Mouse (Mus musculus): ENCODE results near the gene Gpsm1.
"Not testable (repeated sequence)": the region's sequence is repeated elsewhere in the genome, so short reads cannot be mapped to it uniquely, and the experiment has no call there.

Gene Gpsm1

DNA sequence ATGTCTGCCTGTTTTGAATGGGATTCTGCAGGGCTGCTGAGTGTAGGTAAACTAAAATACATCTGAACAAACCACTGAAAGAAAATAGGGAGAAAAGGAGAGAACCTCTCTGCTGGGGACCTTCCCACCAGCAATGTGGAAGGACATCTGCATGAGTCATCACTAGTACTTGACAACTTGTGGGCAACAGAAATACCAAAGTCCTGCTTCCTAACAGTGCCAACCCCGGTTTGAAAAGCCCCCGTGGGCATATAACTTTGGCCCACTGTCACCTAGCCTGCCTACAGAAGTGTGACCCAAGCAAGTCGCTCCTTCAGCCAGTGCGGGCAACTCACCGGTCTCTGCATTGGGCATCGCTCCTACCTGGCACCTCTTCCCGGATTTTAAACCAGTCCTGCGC is 57.1 kb downstream of the Gpsm1 start:
- DNase-seq (ENCODE audit: low read depth, low spot score), result no peak

DNA sequence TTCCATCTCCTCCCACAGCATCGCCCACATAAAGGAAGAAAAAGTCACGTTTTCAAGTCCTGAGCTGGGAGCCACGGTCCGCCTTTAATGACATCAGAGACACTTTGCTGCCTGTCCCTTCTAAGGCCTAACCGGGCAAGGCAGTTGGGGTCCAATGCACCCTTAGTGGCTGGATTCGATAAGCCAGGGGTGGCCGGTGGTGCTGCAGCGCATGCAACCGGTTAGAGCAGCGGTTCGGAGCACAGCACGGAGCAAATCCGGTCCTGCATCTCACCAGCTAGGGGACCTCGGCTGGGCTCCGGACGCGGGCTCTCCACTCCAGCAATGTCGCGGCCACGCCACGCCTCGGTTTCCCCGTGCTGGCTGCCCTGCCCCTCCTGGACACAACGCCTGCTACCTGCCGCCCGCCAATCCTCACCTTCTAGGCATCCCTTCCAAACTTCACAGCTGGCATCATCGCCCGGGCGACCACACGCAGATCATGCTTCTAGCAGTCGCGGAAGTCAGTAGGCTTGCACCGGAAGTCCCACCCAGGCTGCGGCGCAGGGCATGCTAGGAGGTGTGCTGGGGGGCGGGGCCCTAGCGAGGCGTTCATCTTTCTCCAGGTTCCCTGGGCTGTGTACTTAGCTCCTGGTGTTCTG is 64.9 kb downstream of the Gpsm1 start, which contains the start of gene Snapc4:
Gene Snapc4, minus strand, starts transcription at position 523 of the 641 bp plus-strand sequence.
- peak; percentile 75 for DNase-seq (ENCODE audit: low read depth, low spot score)

DNA sequence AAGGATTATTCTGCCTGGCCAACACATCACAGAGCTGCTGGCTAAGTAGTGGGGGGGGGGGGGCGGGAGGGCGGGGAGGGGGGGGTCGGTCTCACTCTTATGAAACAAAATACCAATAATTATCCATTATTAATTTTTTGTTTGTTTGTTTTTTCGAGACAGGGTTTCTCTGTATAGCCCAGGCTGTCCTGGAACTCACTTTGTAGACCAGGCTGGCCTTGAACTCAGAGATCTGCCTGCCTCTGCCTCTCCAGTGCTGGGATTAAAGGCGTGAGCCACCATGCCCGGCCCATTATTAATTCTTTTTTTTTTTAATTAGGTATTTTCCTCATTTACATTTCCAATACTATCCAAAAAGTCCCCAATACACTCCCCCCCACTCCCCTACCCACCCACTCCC is 65.6 kb downstream of the Gpsm1 start:
- not testable (repeated sequence) for DNase-seq (ENCODE audit: low read depth, low spot score)

DNA sequence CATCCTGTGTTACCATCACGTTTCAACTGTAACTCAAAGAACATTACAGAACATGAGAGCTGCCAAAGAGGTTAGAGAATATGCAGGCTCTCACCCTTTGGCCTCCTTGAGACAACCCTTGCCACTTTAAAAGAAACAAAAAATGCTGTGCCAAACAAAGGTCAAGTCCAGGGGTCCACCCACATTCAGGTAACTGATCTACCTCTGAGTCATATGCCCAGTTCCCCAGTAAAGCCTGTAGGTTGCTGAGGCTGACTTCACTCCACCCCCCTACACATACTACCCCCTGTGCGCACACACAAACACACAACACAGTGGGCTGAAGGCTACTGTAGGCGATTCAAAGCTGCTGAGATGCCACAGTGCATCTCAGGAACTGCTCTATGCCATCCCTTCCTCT is 72.4 kb downstream of the Gpsm1 start:
- DNase-seq (ENCODE audit: low read depth, low spot score), result no peak

DNA sequence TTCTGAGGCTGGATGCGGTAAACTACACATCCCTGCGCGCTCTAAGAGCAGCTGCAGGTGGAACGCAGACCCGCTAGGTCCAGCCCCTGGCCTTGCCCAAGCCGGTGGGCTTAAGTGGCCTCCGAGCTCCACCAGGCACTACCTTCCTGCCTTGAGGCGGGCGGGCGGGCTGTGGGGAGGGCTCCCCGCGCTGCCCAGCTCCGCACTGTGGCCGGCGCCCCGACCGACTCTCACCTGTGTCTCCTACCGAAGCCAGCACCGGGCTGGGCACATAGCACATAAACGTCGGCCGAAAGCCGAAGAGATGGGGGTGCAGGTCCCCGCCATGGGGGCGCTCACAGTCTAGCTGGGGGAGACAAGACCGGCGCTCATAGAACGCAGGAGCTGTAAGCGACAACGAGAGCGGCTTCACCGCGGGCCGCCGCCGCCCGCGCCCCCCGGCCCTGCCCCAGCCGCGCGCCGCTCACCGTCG is 73.4 kb downstream of the Gpsm1 start:
- DNase-seq (ENCODE audit: low read depth, low spot score), result no peak

DNA sequence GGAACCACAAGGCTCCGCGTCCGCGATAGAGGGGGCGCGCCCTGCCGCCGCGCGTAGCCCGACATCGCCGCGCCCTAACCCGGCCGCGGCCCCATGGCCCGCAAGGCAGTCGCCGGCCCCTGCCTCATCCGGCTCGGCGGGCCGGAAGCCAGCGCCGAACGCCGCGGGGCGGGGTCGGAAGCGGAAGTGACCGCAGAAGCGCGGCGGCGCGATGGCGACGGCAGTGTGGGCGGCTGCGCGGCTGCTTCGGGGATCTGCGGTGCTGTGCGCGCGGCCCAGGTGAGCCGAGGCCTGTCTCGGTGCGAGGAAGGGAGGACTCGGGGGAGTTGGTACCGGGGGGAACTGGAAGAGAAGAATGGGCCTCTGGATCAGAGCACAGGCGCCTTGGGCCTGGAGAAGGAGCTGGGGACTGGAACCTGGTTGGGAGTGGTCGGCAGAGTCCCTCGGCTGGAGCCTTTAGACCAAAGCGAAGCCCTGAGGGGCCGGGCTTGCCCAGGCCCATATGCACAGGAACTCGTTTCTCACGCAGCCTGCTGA is 73.9 kb downstream of the Gpsm1 start, which contains the start of the genes Entr1 and Pmpca:
Gene Entr1, minus strand, starts transcription at position 163 of the 537 bp plus-strand sequence.
Gene Pmpca, plus strand, starts transcription at position 186 of the 537 bp plus-strand sequence.
- peak; percentile 69 for DNase-seq (ENCODE audit: low read depth, low spot score)

DNA sequence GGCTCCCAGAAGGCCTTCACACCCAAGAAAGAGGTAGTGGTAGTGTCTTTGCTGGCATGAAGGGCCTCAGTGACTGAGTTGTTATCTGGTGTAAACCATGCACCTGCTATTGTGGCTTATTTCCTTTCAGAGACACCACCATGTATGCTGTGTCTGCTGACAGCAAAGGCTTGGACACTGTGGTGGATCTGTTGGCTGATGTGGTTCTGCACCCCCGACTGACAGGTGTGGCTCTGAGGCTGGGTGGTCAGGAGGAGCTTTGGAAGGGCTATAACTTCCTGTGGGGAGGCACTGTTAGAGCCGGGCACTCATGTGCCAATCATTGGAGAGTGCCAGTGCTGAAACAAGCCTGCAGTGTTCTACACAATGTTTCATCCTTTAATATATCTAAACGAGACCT is 75.6 kb downstream of the Gpsm1 start:
- no peak for DNase-seq (ENCODE audit: low read depth, low spot score)

DNA sequence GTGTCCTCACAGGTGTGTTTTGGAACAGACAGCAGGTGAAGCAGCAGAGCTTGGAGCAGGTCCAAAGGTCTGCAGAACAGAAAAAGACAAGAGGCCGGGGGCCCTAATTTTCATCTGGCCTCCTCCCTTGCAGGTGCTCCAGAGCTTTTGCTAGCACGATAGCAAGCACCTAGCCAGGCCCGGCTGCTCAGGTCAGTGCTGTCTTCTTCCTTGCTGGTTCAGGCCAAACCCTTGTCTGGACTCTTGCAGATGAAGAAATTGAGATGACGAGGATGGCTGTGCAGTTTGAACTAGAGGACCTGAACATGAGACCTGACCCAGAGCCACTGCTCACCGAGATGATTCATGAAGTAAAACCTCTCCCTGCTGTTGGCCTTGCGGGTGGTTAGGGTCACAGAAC is 76.3 kb downstream of the Gpsm1 start:
- DNase-seq (ENCODE audit: low read depth, low spot score), result no peak
